Mouse (Mus musculus): Measurements from ENCODE around the gene Ilkap.

DNA sequence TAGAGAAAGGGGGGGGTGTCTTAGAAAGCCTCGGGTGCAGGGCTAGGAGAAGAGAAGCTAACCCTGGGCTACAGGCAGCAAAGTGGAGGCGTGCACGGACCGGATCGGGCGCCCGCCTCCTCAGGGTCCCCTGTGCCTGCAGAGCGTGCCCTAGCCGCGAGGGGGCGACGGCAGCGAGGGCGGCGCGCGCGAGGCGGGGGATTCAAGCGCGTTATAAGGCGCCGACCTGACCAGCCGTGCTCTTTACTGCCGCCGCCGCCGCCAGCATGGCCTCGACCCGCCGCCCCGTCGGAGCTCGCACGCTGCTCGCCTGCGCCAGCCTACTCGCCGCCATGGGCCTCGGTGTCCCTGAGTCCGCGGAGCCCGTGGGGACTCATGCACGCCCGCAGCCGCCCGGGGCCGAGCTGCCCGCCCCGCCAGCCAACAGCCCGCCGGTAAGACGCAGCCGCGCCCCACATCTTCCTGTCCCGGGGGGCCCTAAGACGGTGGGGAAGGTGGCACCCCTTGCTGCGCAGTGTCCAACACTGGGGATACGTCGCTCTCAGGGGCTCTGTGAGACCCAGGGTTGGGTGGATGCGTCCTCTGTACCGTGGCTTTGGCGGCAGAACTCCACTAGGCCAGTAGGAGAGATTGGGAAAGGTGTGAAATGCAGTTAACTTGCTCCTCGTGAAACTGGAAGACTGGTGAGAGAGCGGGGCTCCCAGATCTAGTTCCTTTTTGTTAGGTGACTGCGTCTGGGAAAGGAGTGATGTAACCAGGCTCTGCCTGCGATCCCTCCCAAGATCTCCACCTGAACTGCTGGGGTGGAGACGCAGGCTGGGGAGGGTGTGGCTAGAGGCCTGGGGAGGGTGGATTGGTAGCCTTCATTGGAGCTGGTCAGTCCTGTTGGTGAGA, 32.2 kb downstream of the Ilkap start, which contains the start of gene Erfe:
- peak; percentile 98 for TF ChIP-seq CTCF (IDR thresholded peaks at IDR 0.05; ENCODE audit: control insufficient read depth, insufficient read depth, insufficient read length)
- TF ChIP-seq MAX (IDR thresholded peaks at IDR 0.05) = no peak
- no peak for TF ChIP-seq MYOG (IDR thresholded peaks at IDR 0.05; ENCODE audit: control insufficient read depth, extremely low read depth, insufficient read length)
- no peak for TF ChIP-seq CEBPB (IDR thresholded peaks at IDR 0.05; ENCODE audit: low read depth)
